Mouse (Mus musculus) bone marrow macrophage, adult 2 months (primary cell): ENCODE results near the gene Plekhb1.

Source experiments
- CTCF ChIP-seq: IDR thresholded peaks from 2 replicates; pipeline ENCODE4 v1.5.1; 2012; ENCODE audit warnings: low read depth, mild to moderate bottlenecking, low read length, moderate library complexity
- POLR2A ChIP-seq: IDR thresholded peaks from 2 replicates; pipeline ENCODE4 v1.6.1; 2012; ENCODE audit warnings: mild to moderate bottlenecking, low read depth, low read length, borderline replicate concordance

DNA sequence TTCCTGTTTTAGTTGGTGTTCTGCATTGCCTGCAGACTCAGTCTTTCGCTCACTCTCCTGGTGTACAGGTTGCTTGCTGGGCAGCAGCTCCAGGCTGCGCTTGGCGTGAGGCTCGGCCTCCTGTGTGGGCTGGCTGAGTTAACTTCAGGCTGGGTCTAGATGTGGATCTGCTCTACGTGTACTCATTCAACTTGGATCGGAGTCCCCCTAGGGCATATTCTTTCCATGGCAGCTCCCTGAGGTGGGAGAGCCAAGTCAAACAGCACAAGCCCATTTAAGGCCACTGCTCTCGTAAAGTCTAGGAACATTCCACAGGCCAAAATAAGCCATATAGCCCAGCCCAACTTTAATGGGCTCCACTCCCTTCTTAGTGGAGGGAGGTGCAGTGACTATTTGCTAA lies 26.3 kb upstream of the Plekhb1 start:
- TF ChIP-seq CTCF (no peak), POLR2A (no peak)
